Mouse (Mus musculus) midbrain, embryonic 10.5 days (tissue): Measurements from ENCODE around the gene Olfr1396. TPM values are rescaled to one million over a fixed set of nuclear protein-coding genes. Genes with fewer than 3 reads are reported as not detected.
A peak's percentile ranks its signal among the peaks of the same experiment; 100 is the strongest.
"Not testable (repeated sequence)": the region's sequence is repeated elsewhere in the genome, so short reads cannot be mapped to it uniquely, and the experiment has no call there.

Experiments
- DNase-seq: peaks from one replicate; pipeline ENCODE4 v3.0.0-alpha.2; 2017; ENCODE audit warnings: low spot score
- H3K27ac ChIP-seq: fragments of 300-500 bp; sonication (generic); replicated peaks from 2 replicates; pipeline ENCODE4 v1.5.1; 2016; ENCODE audit warnings: mild to moderate bottlenecking
- H3K27me3 ChIP-seq: fragments of 300-500 bp; sonication (generic); 2 replicates; pipeline ENCODE4 v1.6.1; 2016; ENCODE audit warnings: low read depth, mild to moderate bottlenecking; ENCODE audit not compliant: poor library complexity, severe bottlenecking
- H3K36me3 ChIP-seq: fragments of 300-500 bp; sonication (generic); 2 replicates; pipeline ENCODE4 v1.6.1; 2016; ENCODE audit warnings: mild to moderate bottlenecking, moderate library complexity
- H3K4me1 ChIP-seq: fragments of 300-500 bp; sonication (generic); 2 replicates; pipeline ENCODE4 v1.6.1; 2016
- H3K4me3 ChIP-seq: fragments of 300-500 bp; sonication (generic); 2 replicates; pipeline ENCODE4 v1.5.1; 2016; ENCODE audit warnings: mild to moderate bottlenecking, moderate library complexity
- H3K9me3 ChIP-seq: fragments of 300-500 bp; sonication (generic); replicated peaks from 2 replicates; pipeline ENCODE4 v1.6.1; 2016; ENCODE audit warnings: mild to moderate bottlenecking
- WGBS: fragments of 180-500 bp; shearing (Covaris S2); methylation state at CpG from one replicate; pipeline ENCODE4 v1.1.7; 2016; 5-methylcytosine and 5-hydroxymethylcytosine counted together
- polyA plus RNA-seq: library from polyadenylated mRNA; unstranded; fragments of >200 nt; fragmentation: Nextera tagmentation; extraction: Ambion mirVana; gene quantifications from 2 replicates; pipeline ENCODE4 v1.2.1, GENCODE M21; 2016

The Olfr1396 gene
- polyA plus RNA-seq, 1 experiment from 2014 or later, result not detected

GRCm38 (mm10) chr11:49087830-49088616, 26.7 kb downstream of the Olfr1396 start:
- Histone ChIP-seq H3K4me1 (peaks cover 8% of the 10 kb centered on the region), H3K9me3 (no peaks in the 10 kb centered on the region), H3K4me3 (peak overlapping the region; percentile 16), H3K27me3 (no peaks in the 10 kb centered on the region), H3K27ac (0 out of 2 replicates have a peak overlapping the region, but pooled peaks have one; percentile 49), H3K36me3 (no peaks in the 10 kb centered on the region)
- DNase-seq, result no peak
- WGBS, result 42% methylated on average over 22 of the region's 22 CpGs

- Histone ChIP-seq H3K36me3 (no peaks in the 10 kb centered on the region), H3K4me1 (peaks cover 8% of the 10 kb centered on the region), H3K27me3 (no peaks in the 10 kb centered on the region), H3K27ac (no peak overlapping the region), H3K9me3 (no peaks in the 10 kb centered on the region), H3K4me3 (no peak overlapping the region)
- no peak for DNase-seq
- WGBS, result 82% methylated on average over 6 of the region's 6 CpGs
Measured at GRCm38 (mm10) chr11:49086858-49087361, 27.8 kb downstream of the Olfr1396 start.

- WGBS, result 60% methylated on average over 3 of the region's 3 CpGs
- Histone ChIP-seq H3K36me3 (no peaks in the 10 kb centered on the region), H3K4me1 (peaks cover 8% of the 10 kb centered on the region), H3K4me3 (no peak overlapping the region), H3K27ac (no peak overlapping the region), H3K9me3 (no peaks in the 10 kb centered on the region), H3K27me3 (no peaks in the 10 kb centered on the region)
- DNase-seq, result no peak
Measured at GRCm38 (mm10) chr11:49084875-49085274, 29.8 kb downstream of the Olfr1396 start.

- whole genome bisulfite sequencing, result 79% methylated on average over 1 of the region's 1 CpGs
- no peak for DNase-seq
- Histone ChIP-seq H3K4me1 (peaks cover 8% of the 10 kb centered on the region), H3K27ac (no peak overlapping the region), H3K4me3 (no peak overlapping the region), H3K36me3 (no peaks in the 10 kb centered on the region), H3K9me3 (no peaks in the 10 kb centered on the region), H3K27me3 (no peaks in the 10 kb centered on the region)
Measured at GRCm38 (mm10) chr11:49084385-49084784, 30.3 kb downstream of the Olfr1396 start.

- no peaks in the 10 kb centered on the region for H3K27me3 ChIP-seq
- H3K36me3 ChIP-seq, result no peaks in the 10 kb centered on the region
- no peaks in the 10 kb centered on the region for H3K9me3 ChIP-seq
- 89% methylated on average over 3 of the region's 3 CpGs for WGBS
- peaks cover 8% of the 10 kb centered on the region for H3K4me1 ChIP-seq
- no peak overlapping the region for H3K27ac ChIP-seq
- DNase-seq, result no peak
- H3K4me3 ChIP-seq, result no peak overlapping the region
Measured at GRCm38 (mm10) chr11:49083808-49084207, 30.9 kb downstream of the Olfr1396 start.

GRCm38 (mm10) chr11:49083146-49083545, 31.5 kb downstream of the Olfr1396 start:
- Histone ChIP-seq H3K36me3 (no peaks in the 10 kb centered on the region), H3K27me3 (no peaks in the 10 kb centered on the region), H3K4me1 (peaks cover 3% of the 10 kb centered on the region), H3K27ac (no peak overlapping the region), H3K9me3 (no peaks in the 10 kb centered on the region), H3K4me3 (no peak overlapping the region)
- no peak for DNase-seq
- 94% methylated on average over 1 of the region's 1 CpGs for WGBS

GRCm38 (mm10) chr11:49081886-49082285, 32.8 kb downstream of the Olfr1396 start:
- Histone ChIP-seq H3K27me3 (no peaks in the 10 kb centered on the region), H3K4me3 (no peak overlapping the region), H3K9me3 (no peaks in the 10 kb centered on the region), H3K27ac (no peak overlapping the region), H3K4me1 (no peaks in the 10 kb centered on the region), H3K36me3 (no peaks in the 10 kb centered on the region)
- DNase-seq, result no peak
- 81% methylated on average over 3 of the region's 3 CpGs for WGBS

- H3K4me3 ChIP-seq, result no peak overlapping the region
- H3K4me1 ChIP-seq, result no peaks in the 10 kb centered on the region
- no peak overlapping the region for H3K27ac ChIP-seq
- no peaks in the 10 kb centered on the region for H3K36me3 ChIP-seq
- H3K27me3 ChIP-seq, result no peaks in the 10 kb centered on the region
- DNase-seq, result no peak
- 87% methylated on average over 4 of the region's 4 CpGs for WGBS
- H3K9me3 ChIP-seq, result no peaks in the 10 kb centered on the region
Measured at GRCm38 (mm10) chr11:49081356-49081755, 33.3 kb downstream of the Olfr1396 start.

GRCm38 (mm10) chr11:49080636-49081035, 34.0 kb downstream of the Olfr1396 start:
- no peak overlapping the region for H3K27ac ChIP-seq
- H3K27me3 ChIP-seq, result no peaks in the 10 kb centered on the region
- no peaks in the 10 kb centered on the region for H3K9me3 ChIP-seq
- no peaks in the 10 kb centered on the region for H3K4me1 ChIP-seq
- WGBS, result 87% methylated on average over 1 of the region's 1 CpGs
- H3K4me3 ChIP-seq, result no peak overlapping the region
- no peak for DNase-seq
- H3K36me3 ChIP-seq, result no peaks in the 10 kb centered on the region

- Histone ChIP-seq H3K4me3 (no peak overlapping the region), H3K27me3 (no peaks in the 10 kb centered on the region), H3K9me3 (no peaks in the 10 kb centered on the region), H3K27ac (no peak overlapping the region), H3K4me1 (no peaks in the 10 kb centered on the region), H3K36me3 (no peaks in the 10 kb centered on the region)
- DNase-seq, result no peak
- WGBS, result 93% methylated on average over 3 of the region's 3 CpGs
Measured at GRCm38 (mm10) chr11:49078719-49079118, 36.0 kb downstream of the Olfr1396 start.

GRCm38 (mm10) chr11:49077012-49077411, 37.7 kb downstream of the Olfr1396 start:
- no peaks in the 10 kb centered on the region for H3K9me3 ChIP-seq
- H3K4me3 ChIP-seq, result no peak overlapping the region
- no peak for DNase-seq
- H3K4me1 ChIP-seq, result no peaks in the 10 kb centered on the region
- H3K36me3 ChIP-seq, result no peaks in the 10 kb centered on the region
- no peak overlapping the region for H3K27ac ChIP-seq
- no peaks in the 10 kb centered on the region for H3K27me3 ChIP-seq
- 78% methylated on average over 1 of the region's 1 CpGs for WGBS

GRCm38 (mm10) chr11:49076001-49076757, 38.5 kb downstream of the Olfr1396 start, which contains the start of gene Ifi47:
Gene Ifi47 (plus strand): TSS chr11:49076587.
- not testable (repeated sequence) for H3K36me3 ChIP-seq, H3K27me3 ChIP-seq, H3K4me1 ChIP-seq, DNase-seq, H3K27ac ChIP-seq, H3K4me3 ChIP-seq, H3K9me3 ChIP-seq
- 81% methylated on average over 6 of the region's 6 CpGs for WGBS

- no peak overlapping the region for H3K27ac ChIP-seq
- WGBS, result 97% methylated on average over 1 of the region's 1 CpGs
- no peaks in the 10 kb centered on the region for H3K9me3 ChIP-seq
- no peaks in the 10 kb centered on the region for H3K4me1 ChIP-seq
- H3K27me3 ChIP-seq, result no peaks in the 10 kb centered on the region
- H3K36me3 ChIP-seq, result no peaks in the 10 kb centered on the region
- no peak for DNase-seq
- H3K4me3 ChIP-seq, result no peak overlapping the region
Measured at GRCm38 (mm10) chr11:49068358-49068757, 46.3 kb downstream of the Olfr1396 start.
